Mouse (Mus musculus) embryonic facial prominence, embryonic 12.5 days (tissue): ENCODE data around the gene Psmb6. TPM values are rescaled to one million over a fixed set of nuclear protein-coding genes. Genes with fewer than 3 reads are reported as not detected.

Experiments used
- ATAC-seq: fragments of 200-750 bp; cut with Nextera tagmentation; 2 replicates; pipeline ENCODE4 v1.8.0; 2017; ENCODE audit not compliant: insufficient number of reproducible peaks, insufficient read depth, low FRiP score, low TSS enrichment
- H3K27ac ChIP-seq: fragments of 300-500 bp; sonication (generic); 2 replicates; pipeline ENCODE4 v1.5.1; 2016; ENCODE audit warnings: mild to moderate bottlenecking
- H3K27me3 ChIP-seq: fragments of 300-500 bp; sonication (generic); 2 replicates; pipeline ENCODE4 v1.6.1; 2016; ENCODE audit warnings: mild to moderate bottlenecking, moderate library complexity
- H3K36me3 ChIP-seq: fragments of 300-500 bp; sonication (generic); 2 replicates; pipeline ENCODE4 v1.6.1; 2016; ENCODE audit warnings: mild to moderate bottlenecking
- H3K4me1 ChIP-seq: fragments of 300-500 bp; sonication (generic); 2 replicates; pipeline ENCODE4 v1.6.1; 2016
- H3K4me2 ChIP-seq: fragments of 300-500 bp; sonication (generic); replicated peaks from 2 replicates; pipeline ENCODE4 v1.6.1; 2016; ENCODE audit warnings: mild to moderate bottlenecking, moderate library complexity
- H3K4me3 ChIP-seq: fragments of 300-500 bp; sonication (generic); 2 replicates; pipeline ENCODE4 v1.5.1; 2016; ENCODE audit warnings: mild to moderate bottlenecking
- H3K9ac ChIP-seq: fragments of 300-500 bp; sonication (generic); 2 replicates; pipeline ENCODE4 v1.6.1; 2016; ENCODE audit warnings: mild to moderate bottlenecking, moderate library complexity
- H3K9me3 ChIP-seq: fragments of 300-500 bp; sonication (generic); 2 replicates; pipeline ENCODE4 v1.6.1; 2016; ENCODE audit warnings: mild to moderate bottlenecking, moderate library complexity
- WGBS: fragments of 180-500 bp; shearing (Covaris S2); methylation state at CpG from one replicate; pipeline ENCODE4 v1.1.7; 2016; 5-methylcytosine and 5-hydroxymethylcytosine counted together
- polyA plus RNA-seq: library from polyadenylated mRNA; unstranded; fragments of >200 nt; fragmentation: Nextera tagmentation; extraction: Ambion mirVana; gene quantifications from 2 replicates; pipeline ENCODE4 v1.2.1, GENCODE M21; 2016

Psmb6 gene
- polyA plus RNA-seq = 784 and 848 TPM in 2 replicates

DNA sequence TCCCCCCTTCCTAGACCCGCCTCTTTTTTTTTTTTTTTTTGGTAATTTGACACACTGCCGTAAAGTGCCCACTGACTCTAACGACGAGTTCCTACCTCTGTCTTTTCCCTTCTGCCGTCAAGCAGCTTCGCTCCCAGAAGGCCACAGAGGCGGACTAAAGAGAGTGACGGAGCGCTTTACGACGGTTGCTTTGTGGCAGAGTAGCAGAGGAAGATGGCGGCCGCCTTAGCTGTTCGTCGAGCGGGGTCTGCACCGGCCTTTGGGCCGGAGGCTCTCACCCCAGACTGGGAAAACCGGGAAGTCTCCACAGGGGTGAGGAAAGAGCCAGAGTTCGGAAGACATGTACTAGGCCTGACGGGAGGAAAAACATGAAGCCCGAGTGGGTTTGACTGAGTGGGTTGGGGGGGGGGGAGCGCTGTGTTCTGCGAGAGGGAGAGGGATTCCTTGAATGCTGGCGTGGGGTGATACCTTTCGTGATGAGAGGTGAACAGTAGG, at the start of gene Psmb6:
Gene Psmb6 (plus strand): TSS at position 184 of the 495 bp plus-strand sequence.
- peaks cover 34% of the 10 kb centered on the region for H3K36me3 ChIP-seq
- under 1% methylated on average over 25 of the region's 26 CpGs for WGBS
- peak within 1 kb of the TSS; percentile 76 for H3K4me2 ChIP-seq
- peaks cover 10% of the 10 kb centered on the region for H3K4me1 ChIP-seq
- H3K9ac ChIP-seq = peak within 1 kb of the TSS; percentile 81
- no peaks in the 10 kb centered on the region for H3K9me3 ChIP-seq
- ATAC-seq = peak; percentile 90
- H3K27ac ChIP-seq = peak within 1 kb of the TSS; percentile 50; the same call in 1 of the 2 replicates
- peak within 1 kb of the TSS; percentile 63 for H3K4me3 ChIP-seq
- no peaks in the 10 kb centered on the region for H3K27me3 ChIP-seq

DNA sequence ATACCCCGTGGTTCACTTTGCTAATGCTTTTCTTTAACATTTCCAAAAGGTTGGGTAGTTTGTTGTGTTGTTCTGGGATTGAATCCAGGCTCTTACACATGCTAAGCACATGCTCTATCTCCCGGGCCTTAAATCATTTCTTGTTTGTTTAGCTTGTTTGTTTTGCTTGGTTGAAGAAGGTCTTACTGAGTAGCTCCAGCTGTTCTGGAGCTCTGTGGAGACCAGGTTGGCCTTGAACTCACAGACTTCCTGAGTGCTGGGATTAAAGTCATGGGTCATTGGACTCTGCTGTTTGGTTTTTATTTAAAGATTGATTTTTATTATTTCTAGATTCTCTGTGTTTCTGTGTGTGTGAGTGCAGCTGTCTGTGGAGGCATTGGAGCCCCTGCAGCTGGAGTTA, 39.7 kb upstream of the Psmb6 start:
- Histone ChIP-seq H3K4me2 (no peak overlapping the region), H3K27me3 (no peaks in the 10 kb centered on the region), H3K36me3 (no peaks in the 10 kb centered on the region), H3K9ac (no peak overlapping the region), H3K9me3 (no peaks in the 10 kb centered on the region), H3K4me3 (no peak overlapping the region), H3K27ac (no peak overlapping the region), H3K4me1 (no peaks in the 10 kb centered on the region)
- ATAC-seq = no peak
- WGBS = 53% methylated on average over 2 of the region's 2 CpGs

- Histone ChIP-seq H3K4me3 (no peak overlapping the region), H3K27ac (no peak overlapping the region), H3K36me3 (no peaks in the 10 kb centered on the region), H3K4me1 (no peaks in the 10 kb centered on the region), H3K4me2 (no peak overlapping the region), H3K27me3 (no peaks in the 10 kb centered on the region), H3K9ac (no peak overlapping the region), H3K9me3 (no peaks in the 10 kb centered on the region)
- ATAC-seq = no peak
- WGBS = 49% methylated on average over 4 of the region's 4 CpGs
Measured at GRCm38 (mm10) chr11:70487816-70488215, 37.4 kb upstream of the Psmb6 start.

GRCm38 (mm10) chr11:70489138-70489537, 36.0 kb upstream of the Psmb6 start:
- 88% methylated on average over 3 of the region's 3 CpGs for WGBS
- no peaks in the 10 kb centered on the region for H3K27me3 ChIP-seq
- H3K9ac ChIP-seq = no peak overlapping the region
- H3K4me2 ChIP-seq = no peak overlapping the region
- H3K27ac ChIP-seq = no peak overlapping the region
- no peaks in the 10 kb centered on the region for H3K36me3 ChIP-seq
- no peaks in the 10 kb centered on the region for H3K9me3 ChIP-seq
- no peak for ATAC-seq
- H3K4me3 ChIP-seq = no peak overlapping the region
- no peaks in the 10 kb centered on the region for H3K4me1 ChIP-seq

- no peaks in the 10 kb centered on the region for H3K36me3 ChIP-seq
- no peaks in the 10 kb centered on the region for H3K4me1 ChIP-seq
- 85% methylated on average over 6 of the region's 6 CpGs for WGBS
- no peaks in the 10 kb centered on the region for H3K9me3 ChIP-seq
- no peak overlapping the region for H3K9ac ChIP-seq
- no peak for ATAC-seq
- H3K27ac ChIP-seq = no peak overlapping the region
- H3K27me3 ChIP-seq = no peaks in the 10 kb centered on the region
- H3K4me3 ChIP-seq = no peak overlapping the region
- no peak overlapping the region for H3K4me2 ChIP-seq
Measured at GRCm38 (mm10) chr11:70489684-70490083, 35.5 kb upstream of the Psmb6 start.

- no peak overlapping the region for H3K9ac ChIP-seq
- H3K36me3 ChIP-seq = no peaks in the 10 kb centered on the region
- no peaks in the 10 kb centered on the region for H3K9me3 ChIP-seq
- H3K27me3 ChIP-seq = 0 out of 2 replicates have a peak, but pooled peaks cover under 1% of the 10 kb centered on the region
- no peak overlapping the region for H3K4me2 ChIP-seq
- no peak overlapping the region for H3K4me3 ChIP-seq
- no peaks in the 10 kb centered on the region for H3K4me1 ChIP-seq
- H3K27ac ChIP-seq = no peak overlapping the region
- 74% methylated on average over 14 of the region's 14 CpGs for WGBS
- ATAC-seq = no peak
Measured at GRCm38 (mm10) chr11:70499566-70500475, 25.3 kb upstream of the Psmb6 start.

GRCm38 (mm10) chr11:70500476-70500812, 24.7 kb upstream of the Psmb6 start:
- Histone ChIP-seq H3K9ac (no peak overlapping the region), H3K27ac (no peak overlapping the region), H3K27me3 (peaks cover 5% of the 10 kb centered on the region; the same call in 1 of the 2 replicates), H3K9me3 (no peaks in the 10 kb centered on the region), H3K36me3 (no peaks in the 10 kb centered on the region), H3K4me2 (no peak overlapping the region), H3K4me1 (no peaks in the 10 kb centered on the region), H3K4me3 (no peak overlapping the region)
- WGBS = 92% methylated on average over 1 of the region's 1 CpGs
- ATAC-seq = no peak

- 63% methylated on average over 3 of the region's 3 CpGs for WGBS
- Histone ChIP-seq H3K9ac (no peak overlapping the region), H3K4me2 (no peak overlapping the region), H3K4me3 (no peak overlapping the region), H3K4me1 (no peaks in the 10 kb centered on the region), H3K27me3 (peaks cover 5% of the 10 kb centered on the region; the same call in 1 of the 2 replicates), H3K27ac (no peak overlapping the region), H3K36me3 (no peaks in the 10 kb centered on the region), H3K9me3 (no peaks in the 10 kb centered on the region)
- ATAC-seq = no peak
Measured at GRCm38 (mm10) chr11:70502018-70502417, 23.1 kb upstream of the Psmb6 start.

DNA sequence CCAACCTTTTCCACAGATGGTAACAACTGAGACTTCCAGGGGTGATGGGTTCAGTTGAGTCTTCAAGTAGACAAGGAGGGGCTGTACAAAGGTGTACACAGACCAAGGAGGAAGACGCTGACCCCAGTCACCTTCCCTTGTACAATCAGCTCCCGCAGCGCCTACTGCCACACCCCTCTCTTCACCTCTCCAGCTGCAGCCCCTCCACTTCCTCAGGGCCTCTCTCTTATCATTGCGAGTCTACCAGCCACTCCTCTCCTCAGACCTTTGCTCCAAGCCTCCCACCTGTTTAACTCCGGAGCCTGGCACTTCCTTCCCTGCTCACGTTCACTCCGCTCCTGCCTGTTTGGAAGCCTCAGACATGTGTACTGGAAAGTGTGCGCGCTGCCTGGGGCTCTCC, 20.2 kb upstream of the Psmb6 start, which contains the start of gene Tm4sf5:
Gene Tm4sf5 (plus strand): TSS at position 275 of the 400 bp plus-strand sequence.
- no peak within 1 kb of the TSS for H3K4me2 ChIP-seq
- no peaks in the 10 kb centered on the region for H3K36me3 ChIP-seq
- no peaks in the 10 kb centered on the region for H3K4me1 ChIP-seq
- H3K27me3 ChIP-seq = peaks cover 7% of the 10 kb centered on the region
- H3K27ac ChIP-seq = no peak within 1 kb of the TSS
- no peak for ATAC-seq
- no peak within 1 kb of the TSS for H3K4me3 ChIP-seq
- 74% methylated on average over 9 of the region's 9 CpGs for WGBS
- H3K9me3 ChIP-seq = no peaks in the 10 kb centered on the region
- H3K9ac ChIP-seq = no peak within 1 kb of the TSS

DNA sequence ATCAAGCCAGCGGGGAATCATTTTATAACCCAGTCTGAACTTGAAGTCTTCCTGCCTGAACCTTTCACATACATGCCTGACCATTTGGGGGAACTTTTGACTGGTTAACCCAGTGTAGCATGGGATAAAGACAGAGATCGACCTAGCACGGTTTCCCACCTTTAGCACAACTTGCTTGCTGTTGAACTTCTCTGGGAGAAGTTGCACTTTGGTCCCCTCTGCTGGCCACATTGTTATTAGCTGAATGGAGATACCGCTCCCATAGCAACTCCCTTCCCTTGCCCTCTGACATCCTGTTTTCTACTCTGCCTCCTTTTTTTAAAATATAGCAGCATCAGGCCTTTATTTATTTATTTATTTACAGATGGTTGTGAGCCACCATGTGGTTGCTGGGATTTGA, 18.8 kb upstream of the Psmb6 start:
- H3K4me3 ChIP-seq = no peak overlapping the region
- H3K4me1 ChIP-seq = peaks cover 3% of the 10 kb centered on the region; the same call in 1 of the 2 replicates
- H3K27ac ChIP-seq = no peak overlapping the region
- H3K9me3 ChIP-seq = no peaks in the 10 kb centered on the region
- WGBS = 19% methylated on average over 4 of the region's 4 CpGs
- no peak overlapping the region for H3K9ac ChIP-seq
- H3K27me3 ChIP-seq = peaks cover 7% of the 10 kb centered on the region
- no peak for ATAC-seq
- H3K4me2 ChIP-seq = no peak overlapping the region
- H3K36me3 ChIP-seq = no peaks in the 10 kb centered on the region

- H3K4me2 ChIP-seq = no peak overlapping the region
- H3K9ac ChIP-seq = no peak overlapping the region
- peaks cover 7% of the 10 kb centered on the region for H3K27me3 ChIP-seq
- H3K36me3 ChIP-seq = no peaks in the 10 kb centered on the region
- peaks cover 3% of the 10 kb centered on the region; the same call in 1 of the 2 replicates for H3K4me1 ChIP-seq
- H3K4me3 ChIP-seq = no peak overlapping the region
- H3K27ac ChIP-seq = no peak overlapping the region
- no peak for ATAC-seq
- WGBS = 70% methylated on average over 7 of the region's 7 CpGs
- no peaks in the 10 kb centered on the region for H3K9me3 ChIP-seq
Measured at GRCm38 (mm10) chr11:70506962-70507515, 18.1 kb upstream of the Psmb6 start.
